ENCODE assay signal across 8 mouse cellular contexts in genomic region chr7:81762180-81763109, GRCm38 (mm10). TPM values are rescaled to one million over a fixed set of nuclear protein-coding genes. Genes with fewer than 3 reads are reported as not detected.
DNase-seq lines count a peak whose midpoint lies in the region; ATAC-seq and TF ChIP-seq lines count a peak whose summit lies in the region.

TSS of gene Ramac (plus strand) at chr7:81762925.

- WGBS in heart, embryonic 11.5 days (ENCODE audit: insufficient replicate concordance): under 1% methylated on average over 56 of the region's 56 CpGs
- WGBS in kidney, embryonic 16.5 days: under 1% methylated on average over 56 of the region's 56 CpGs
- under 1% methylated on average over 56 of the region's 56 CpGs for WGBS in liver, embryonic 11.5 days
- WGBS in stomach, embryonic 14.5 days: under 1% methylated on average over 56 of the region's 56 CpGs

- DNase-seq in brain, embryonic 14.5 days (ENCODE audit: low read depth): peak; percentile 97
- peak; percentile 96 for DNase-seq in liver, embryonic 11.5 days (ENCODE audit: low spot score)
- peak; percentile 92 for DNase-seq in naive thymus-derived CD4-positive, alpha-beta T cell, adult 2 months (ENCODE audit: low read depth)

- peak within 1 kb of the TSS; percentile 88 for H3K9ac ChIP-seq in heart, embryonic 11.5 days (ENCODE audit: low read depth, low read length)
- peak within 1 kb of the TSS; percentile 94 for H3K9ac ChIP-seq in kidney, embryonic 16.5 days (replicated peaks; ENCODE audit: low read length)
- peak within 1 kb of the TSS; percentile 78 for H3K9ac ChIP-seq in liver, embryonic 11.5 days (ENCODE audit: low read depth, low read length)
- peak within 1 kb of the TSS; percentile 98 for H3K9ac ChIP-seq in stomach, embryonic 14.5 days (replicated peaks; ENCODE audit: low read depth, low read length)

- peaks cover 31% of the 10 kb centered on the region for H3K4me1 ChIP-seq in erythroblast, embryonic 14.5 days (ENCODE audit: control insufficient read depth)
- H3K4me1 ChIP-seq in heart, embryonic 11.5 days (ENCODE audit: control insufficient read depth, insufficient read depth, low read length): peaks cover 3% of the 10 kb centered on the region; the same call in 1 of the 2 replicates
- peaks cover 15% of the 10 kb centered on the region for H3K4me1 ChIP-seq in kidney, embryonic 16.5 days (ENCODE audit: insufficient read depth, low read length)
- peaks cover 3% of the 10 kb centered on the region for H3K4me1 ChIP-seq in liver, embryonic 11.5 days (replicated peaks; ENCODE audit: control insufficient read depth, insufficient read depth, low read length)
- H3K4me1 ChIP-seq in stomach, embryonic 14.5 days (ENCODE audit: control insufficient read depth, insufficient read depth, low read length): peaks cover 3% of the 10 kb centered on the region; the same call in 1 of the 2 replicates

- no peak for TF ChIP-seq CTCF in C2C12 (IDR thresholded peaks at IDR 0.05; ENCODE audit: control insufficient read depth, insufficient read depth, insufficient read length)
- TF ChIP-seq CTCF in brain, embryonic 14.5 days (IDR thresholded peaks at IDR 0.05; ENCODE audit: borderline replicate concordance, extremely low read depth, insufficient read depth, insufficient read length): peak; percentile 28; the same call in 1 of the 2 replicates

- peak within 1 kb of the TSS; percentile 84 for H3K4me3 ChIP-seq in C2C12 (ENCODE audit: insufficient read depth, poor library complexity, severe bottlenecking)
- H3K4me3 ChIP-seq in erythroblast, embryonic 14.5 days (replicated peaks): peak within 1 kb of the TSS; percentile 74
- H3K4me3 ChIP-seq in heart, embryonic 11.5 days (ENCODE audit: low read depth, low read length): peak within 1 kb of the TSS; percentile 95
- peak within 1 kb of the TSS; percentile 91 for H3K4me3 ChIP-seq in kidney, embryonic 16.5 days (ENCODE audit: low read length)
- peak within 1 kb of the TSS; percentile 74 for H3K4me3 ChIP-seq in liver, embryonic 11.5 days (ENCODE audit: low read depth, low read length)
- peak within 1 kb of the TSS; percentile 97 for H3K4me3 ChIP-seq in stomach, embryonic 14.5 days (ENCODE audit: low read depth, low read length)

- H3ac ChIP-seq in C2C12 (ENCODE audit: control insufficient read depth, insufficient read length, low read depth): peak within 1 kb of the TSS; percentile 87

- no peaks in the 10 kb centered on the region; the same call in 1 of the 2 replicates for H3K9me3 ChIP-seq in erythroblast, embryonic 14.5 days (ENCODE audit: control insufficient read depth, low read length)
- H3K9me3 ChIP-seq in heart, embryonic 11.5 days (replicated peaks; ENCODE audit: control insufficient read depth, low read length): no peaks in the 10 kb centered on the region
- no peaks in the 10 kb centered on the region for H3K9me3 ChIP-seq in kidney, embryonic 16.5 days (ENCODE audit: low read length)
- H3K9me3 ChIP-seq in liver, embryonic 11.5 days (ENCODE audit: control insufficient read depth, low read length): no peaks in the 10 kb centered on the region
- no peaks in the 10 kb centered on the region for H3K9me3 ChIP-seq in stomach, embryonic 14.5 days (ENCODE audit: control insufficient read depth, low read depth, low read length)

- no peaks in the 10 kb centered on the region for H3K27me3 ChIP-seq in C2C12 (ENCODE audit: control insufficient read depth, insufficient read depth, insufficient read length)
- H3K27me3 ChIP-seq in erythroblast, embryonic 14.5 days (ENCODE audit: control insufficient read depth): no peaks in the 10 kb centered on the region
- no peaks in the 10 kb centered on the region for H3K27me3 ChIP-seq in heart, embryonic 11.5 days (ENCODE audit: control insufficient read depth, insufficient read depth, low read length)
- H3K27me3 ChIP-seq in kidney, embryonic 16.5 days (ENCODE audit: insufficient read depth, low read length): no peaks in the 10 kb centered on the region
- no peaks in the 10 kb centered on the region for H3K27me3 ChIP-seq in liver, embryonic 11.5 days (replicated peaks; ENCODE audit: control insufficient read depth, insufficient read depth, low read length)
- H3K27me3 ChIP-seq in stomach, embryonic 14.5 days (ENCODE audit: control insufficient read depth, insufficient read depth, low read length): no peaks in the 10 kb centered on the region

- H3K27ac ChIP-seq in heart, embryonic 11.5 days (ENCODE audit: low read depth, low read length): peak within 1 kb of the TSS; percentile 82
- H3K27ac ChIP-seq in kidney, embryonic 16.5 days (ENCODE audit: low read length): peak within 1 kb of the TSS; percentile 83
- H3K27ac ChIP-seq in liver, embryonic 11.5 days (ENCODE audit: low read depth, low read length): peak within 1 kb of the TSS; percentile 62
- H3K27ac ChIP-seq in stomach, embryonic 14.5 days (ENCODE audit: low read length): peak within 1 kb of the TSS; percentile 91

- peak; percentile 96 for ATAC-seq in heart, embryonic 11.5 days (replicated peaks; ENCODE audit: insufficient number of reproducible peaks, low FRiP score, low TSS enrichment)
- ATAC-seq in kidney, embryonic 16.5 days (ENCODE audit: low FRiP score, low TSS enrichment): peak; percentile 99
- peak; percentile 94 for ATAC-seq in liver, embryonic 11.5 days (replicated peaks; ENCODE audit: low FRiP score)
- ATAC-seq in stomach, embryonic 14.5 days (ENCODE audit: insufficient number of reproducible peaks, insufficient read depth, low FRiP score, low read depth): peak; percentile 97

- peak; percentile 41; the same call in 1 of the 2 replicates for TF ChIP-seq POLR2A in brain, embryonic 14.5 days (IDR thresholded peaks at IDR 0.05; ENCODE audit: borderline replicate concordance, extremely low read depth, insufficient read depth, insufficient read length, poor library complexity, severe bottlenecking)

- peaks cover 46% of the 10 kb centered on the region for H3K79me2 ChIP-seq in C2C12 (ENCODE audit: control insufficient read depth, insufficient read depth)

- H3K36me3 ChIP-seq in C2C12 (ENCODE audit: control insufficient read depth, insufficient read depth): no peaks in the 10 kb centered on the region
- H3K36me3 ChIP-seq in erythroblast, embryonic 14.5 days (ENCODE audit: control insufficient read depth): peaks cover 2% of the 10 kb centered on the region
- H3K36me3 ChIP-seq in heart, embryonic 11.5 days (ENCODE audit: control insufficient read depth, insufficient read depth, low read length): no peaks in the 10 kb centered on the region
- no peaks in the 10 kb centered on the region for H3K36me3 ChIP-seq in kidney, embryonic 16.5 days (ENCODE audit: insufficient read depth, low read length)
- H3K36me3 ChIP-seq in liver, embryonic 11.5 days (ENCODE audit: control insufficient read depth, insufficient read depth, low read length): no peaks in the 10 kb centered on the region
- H3K36me3 ChIP-seq in stomach, embryonic 14.5 days (ENCODE audit: control insufficient read depth, insufficient read depth, low read length): no peaks in the 10 kb centered on the region

- peak within 1 kb of the TSS; percentile 98 for H3K4me2 ChIP-seq in heart, embryonic 11.5 days
- H3K4me2 ChIP-seq in kidney, embryonic 16.5 days (replicated peaks; ENCODE audit: low read depth, low read length): peak within 1 kb of the TSS; percentile 89
- H3K4me2 ChIP-seq in liver, embryonic 11.5 days: peak within 1 kb of the TSS; percentile 90
- H3K4me2 ChIP-seq in stomach, embryonic 14.5 days (replicated peaks; ENCODE audit: low read depth, low read length): peak within 1 kb of the TSS; percentile 86

- H3K79me3 ChIP-seq in C2C12 (ENCODE audit: low read depth): peaks cover 38% of the 10 kb centered on the region

TF ChIP-seq in C2C12, 6 proteins besides CTCF, POLR2A, EP300 and RAD21:
- TF ChIP-seq CEBPB (IDR thresholded peaks at IDR 0.05; ENCODE audit: low read depth): no peak
- no peak for TF ChIP-seq MYOG (IDR thresholded peaks at IDR 0.05; ENCODE audit: control insufficient read depth, extremely low read depth, insufficient read length)
- TF ChIP-seq USF1 (IDR thresholded peaks at IDR 0.05; ENCODE audit: low read depth): no peak

RNA-seq across cellular contexts. Expression of gene Ramac, which starts in this region (rescaled TPM):
- polyA plus RNA-seq in C2C12 (2012; fragmentation: generic; extraction: Trizol): 14.8 TPM
- polyA plus RNA-seq in brain, embryonic 14.5 days (2012; rRNA removed): 59.7 and 63.1 TPM in 2 replicates
- polyA plus RNA-seq in erythroblast, embryonic 14.5 days (2012): 1.7 and 2.3 TPM in 2 replicates
- 78.3 and 91.3 TPM in 2 replicates for polyA plus RNA-seq in heart, embryonic 11.5 days (2014; fragmentation: Nextera tagmentation; extraction: Ambion mirVana)
- polyA plus RNA-seq in kidney, embryonic 16.5 days (2015; fragmentation: Nextera tagmentation; extraction: Ambion mirVana): 125 and 139 TPM in 2 replicates
- 98.0 and 103 TPM in 2 replicates for polyA plus RNA-seq in liver, embryonic 11.5 days (2014; fragmentation: Nextera tagmentation; extraction: Ambion mirVana)
- 131 and 134 TPM in 2 replicates for polyA plus RNA-seq in stomach, embryonic 14.5 days (2014; fragmentation: Nextera tagmentation; extraction: Ambion mirVana)

Comparison
In these comparisons a context has a peak if more than half of its experiments do, and no peak if none do; other contexts are left out.
1. Peak in every context shown above with its lines: DNase-seq, ATAC-seq, H3K4me3 ChIP-seq and H3K27ac ChIP-seq.